Mouse (Mus musculus) c-Kit-negative CD71-positive TER-119-positive erythroid progenitor cells, embryonic 14.5 days (primary cell): ENCODE measurements around the gene Gng5.

Experiments
- DNase-seq: peaks from one replicate; pipeline ENCODE4 v3.0.0-alpha.2; 2013; ENCODE audit warnings: low read depth, low spot score

Gene Gng5

GRCm38 (mm10) chr3:146540521-146541273 lies 41.1 kb downstream of the Gng5 start:
- no peak for DNase-seq

- DNase-seq, result no peak
These were observed 44.0 kb downstream of the Gng5 start for GRCm38 (mm10) chr3:146543632-146544031.

GRCm38 (mm10) chr3:146554816-146555215 lies 55.2 kb downstream of the Gng5 start:
- no peak for DNase-seq
